Mouse (Mus musculus) heart, postnatal 0 days (tissue): ENCODE results near the gene Catsper3. TPM values are rescaled to one million over a fixed set of nuclear protein-coding genes. Genes with fewer than 3 reads are reported as not detected.

Source experiments
- ATAC-seq: fragments of 200-750 bp; cut with Nextera tagmentation; 2 replicates; pipeline ENCODE4 v1.8.0; 2017; ENCODE audit warnings: low read depth, moderate number of reproducible peaks, moderate library complexity; ENCODE audit not compliant: insufficient read depth
- DNase-seq: peaks from one replicate; pipeline ENCODE4 v3.0.0-alpha.2; 2016; ENCODE audit warnings: low spot score
- H3K27ac ChIP-seq: fragments of 300-500 bp; sonication (generic); 2 replicates; pipeline ENCODE4 v1.5.1; 2014; ENCODE audit warnings: low read depth, mild to moderate bottlenecking
- H3K27me3 ChIP-seq: fragments of 300-500 bp; sonication (generic); 2 replicates; pipeline ENCODE4 v1.6.1; 2014; ENCODE audit warnings: low read length, mixed read lengths; ENCODE audit not compliant: control insufficient read depth, insufficient read depth
- H3K36me3 ChIP-seq: fragments of 300-500 bp; sonication (generic); replicated peaks from 2 replicates; pipeline ENCODE4 v1.6.1; 2014; ENCODE audit warnings: low read length, mixed read lengths; ENCODE audit not compliant: control insufficient read depth, insufficient read depth
- H3K4me1 ChIP-seq: fragments of 300-500 bp; sonication (generic); 2 replicates; pipeline ENCODE4 v1.6.1; 2014; ENCODE audit warnings: antibody characterized with exemption; ENCODE audit not compliant: control insufficient read depth, insufficient read depth
- H3K4me2 ChIP-seq: fragments of 300-500 bp; sonication (generic); 2 replicates; pipeline ENCODE4 v1.6.1; 2014; ENCODE audit warnings: low read depth, mild to moderate bottlenecking, low read length, moderate library complexity
- H3K4me3 ChIP-seq: fragments of 300-500 bp; sonication (generic); 2 replicates; pipeline ENCODE4 v1.5.1; 2014; ENCODE audit warnings: low read depth, low read length
- H3K9ac ChIP-seq: fragments of 300-500 bp; sonication (generic); replicated peaks from 2 replicates; pipeline ENCODE4 v1.6.1; 2014; ENCODE audit warnings: low read depth, low read length, mixed read lengths
- H3K9me3 ChIP-seq: fragments of 300-500 bp; sonication (generic); replicated peaks from 2 replicates; pipeline ENCODE4 v1.6.1; 2016; ENCODE audit warnings: low read length; ENCODE audit not compliant: control insufficient read depth
- CTCF ChIP-seq: IDR thresholded peaks from 2 replicates; pipeline ENCODE4 v1.5.1; 2016; ENCODE audit warnings: antibody characterized with exemption, control low read depth, low read depth
- EP300 ChIP-seq: IDR thresholded peaks from 2 replicates; pipeline ENCODE4 v1.6.1; 2016; ENCODE audit warnings: antibody characterized with exemption, low read depth
- WGBS: fragments of 180-500 bp; shearing (Covaris S2); extraction: QIAGEN DNeasy Blood & Tissue Kit; methylation state at CpG from one replicate; pipeline ENCODE4 v1.1.7; 2014; 5-methylcytosine and 5-hydroxymethylcytosine counted together
- polyA plus RNA-seq: library from polyadenylated mRNA; unstranded; fragments of >200 nt; fragmentation: Nextera tagmentation; extraction: Ambion mirVana; gene quantifications from 2 replicates; pipeline ENCODE4 v1.2.1, GENCODE M21; 2015
- total RNA-seq: library from RNA; depleted of rRNA; stranded (reverse); fragments of >200 nt; gene quantifications from 2 replicates; pipeline ENCODE4 v1.2.3, GENCODE M21; 2014; ENCODE audit warnings: low replicate concordance

Gene Catsper3
- total and polyA plus RNA-seq, 2 experiments from 2014 or later = 0.08 TPM; not detected in 1

DNA sequence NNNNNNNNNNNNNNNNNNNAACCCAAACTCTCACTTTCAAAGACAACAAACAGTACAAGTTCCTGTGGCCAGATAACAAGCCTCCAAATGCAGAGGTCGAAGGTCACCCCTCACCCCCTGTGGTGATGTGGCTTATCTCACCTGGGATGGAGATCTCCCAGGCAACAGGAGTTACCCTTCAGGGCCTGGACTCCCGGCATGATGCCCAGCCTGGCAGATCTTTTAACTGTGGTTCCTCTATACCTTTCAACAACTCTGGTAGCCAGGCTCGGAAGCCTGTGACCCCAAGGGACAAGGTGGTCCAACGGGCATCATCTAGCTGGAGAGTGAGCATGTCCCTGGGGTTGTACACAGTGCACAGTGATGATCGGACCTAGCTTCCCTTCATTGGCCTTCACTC lies 38.1 kb downstream of the Catsper3 start:
- Histone ChIP-seq H3K4me3 (no peak overlapping the region), H3K9me3 (no peaks in the 10 kb centered on the region), H3K9ac (no peak overlapping the region), H3K4me1 (no peaks in the 10 kb centered on the region), H3K27ac (no peak overlapping the region), H3K27me3 (peaks cover 78% of the 10 kb centered on the region), H3K36me3 (no peaks in the 10 kb centered on the region), H3K4me2 (no peak overlapping the region)
- DNase-seq (no peak), ATAC-seq (no peak)
- 51% methylated on average over 5 of the region's 5 CpGs for WGBS
- TF ChIP-seq EP300 = no peak
- no peak for TF ChIP-seq CTCF

DNA sequence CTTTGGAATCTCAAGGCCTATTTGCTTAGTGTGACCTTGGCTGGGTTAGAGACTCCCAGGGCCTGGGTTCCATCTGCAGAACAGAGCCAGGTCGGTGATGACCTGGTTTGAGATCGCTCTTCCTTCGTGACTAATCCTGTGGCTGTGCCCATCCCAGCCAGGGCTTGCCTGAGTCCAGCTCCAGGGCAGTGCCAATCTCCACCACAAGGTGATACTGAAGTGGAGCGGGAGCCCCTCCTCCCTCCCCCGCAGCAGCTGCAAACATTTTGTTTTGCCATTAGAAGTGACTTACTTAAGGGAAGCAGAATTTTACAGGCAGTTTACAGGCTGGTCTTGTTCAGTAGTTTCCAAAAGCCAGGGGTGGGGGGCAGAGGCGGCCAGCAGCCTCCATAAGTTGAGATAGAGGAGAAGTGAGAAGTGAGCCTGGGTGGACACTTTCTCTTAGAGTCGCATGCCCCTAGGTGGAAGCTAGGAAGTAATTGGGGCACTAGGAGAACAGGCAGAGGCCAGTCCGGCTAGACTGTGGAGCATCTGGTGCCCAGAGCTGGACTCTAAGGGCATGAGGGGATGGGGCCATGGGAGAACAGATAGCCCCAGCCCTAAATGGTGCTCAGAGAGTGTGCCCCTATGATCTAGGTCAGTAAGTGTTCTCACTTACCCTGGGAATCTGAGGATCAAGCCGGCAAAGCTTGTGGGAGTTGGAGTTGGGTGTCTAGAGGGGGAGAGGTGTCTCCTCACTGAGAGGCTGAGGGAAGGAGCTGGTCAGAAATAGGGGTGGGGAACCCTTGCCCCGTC lies 40.0 kb downstream of the Catsper3 start:
- H3K4me2 ChIP-seq = no peak overlapping the region
- no peak for ATAC-seq
- H3K4me3 ChIP-seq = no peak overlapping the region
- H3K9ac ChIP-seq = no peak overlapping the region
- no peak for DNase-seq
- H3K36me3 ChIP-seq = no peaks in the 10 kb centered on the region
- H3K9me3 ChIP-seq = no peaks in the 10 kb centered on the region
- TF ChIP-seq EP300 (no peak), CTCF (0 out of 2 replicates have a peak, but pooled peaks have one; percentile 8)
- peaks cover 83% of the 10 kb centered on the region for H3K27me3 ChIP-seq
- no peaks in the 10 kb centered on the region for H3K4me1 ChIP-seq
- H3K27ac ChIP-seq = no peak overlapping the region
- WGBS = 15% methylated on average over 10 of the region's 10 CpGs

DNA sequence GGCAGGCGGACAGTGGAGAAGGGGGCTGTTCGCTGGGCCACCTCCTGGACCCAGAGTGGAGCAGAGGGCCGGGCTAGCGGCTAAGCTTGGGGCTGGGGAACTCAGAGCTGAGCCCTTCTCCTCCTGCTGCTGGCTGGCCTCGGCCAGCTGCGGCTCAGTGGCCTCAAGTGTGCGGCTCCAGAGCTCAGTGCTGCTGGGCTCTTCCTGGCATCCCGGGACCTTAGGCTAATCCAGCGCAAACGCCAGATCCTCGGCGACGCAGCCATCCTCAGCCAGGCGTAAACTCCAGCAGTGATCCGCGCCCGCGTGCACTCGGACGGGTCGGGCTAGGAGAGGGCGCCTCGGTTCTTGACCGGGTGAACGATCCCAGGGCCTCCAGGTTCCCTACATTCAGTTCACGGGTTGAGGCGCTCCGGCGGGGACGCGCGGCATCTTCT lies 40.9 kb downstream of the Catsper3 start:
- peaks cover 87% of the 10 kb centered on the region for H3K27me3 ChIP-seq
- H3K36me3 ChIP-seq = no peaks in the 10 kb centered on the region
- H3K4me2 ChIP-seq = no peak overlapping the region
- H3K9ac ChIP-seq = no peak overlapping the region
- no peaks in the 10 kb centered on the region for H3K4me1 ChIP-seq
- no peak for TF ChIP-seq CTCF
- no peak for TF ChIP-seq EP300
- ATAC-seq (no peak; the same call in 1 of the 2 replicates), DNase-seq (no peak)
- 2% methylated on average over 32 of the region's 32 CpGs for WGBS
- H3K4me3 ChIP-seq = peak overlapping the region; percentile 5
- no peaks in the 10 kb centered on the region for H3K9me3 ChIP-seq
- no peak overlapping the region for H3K27ac ChIP-seq

DNA sequence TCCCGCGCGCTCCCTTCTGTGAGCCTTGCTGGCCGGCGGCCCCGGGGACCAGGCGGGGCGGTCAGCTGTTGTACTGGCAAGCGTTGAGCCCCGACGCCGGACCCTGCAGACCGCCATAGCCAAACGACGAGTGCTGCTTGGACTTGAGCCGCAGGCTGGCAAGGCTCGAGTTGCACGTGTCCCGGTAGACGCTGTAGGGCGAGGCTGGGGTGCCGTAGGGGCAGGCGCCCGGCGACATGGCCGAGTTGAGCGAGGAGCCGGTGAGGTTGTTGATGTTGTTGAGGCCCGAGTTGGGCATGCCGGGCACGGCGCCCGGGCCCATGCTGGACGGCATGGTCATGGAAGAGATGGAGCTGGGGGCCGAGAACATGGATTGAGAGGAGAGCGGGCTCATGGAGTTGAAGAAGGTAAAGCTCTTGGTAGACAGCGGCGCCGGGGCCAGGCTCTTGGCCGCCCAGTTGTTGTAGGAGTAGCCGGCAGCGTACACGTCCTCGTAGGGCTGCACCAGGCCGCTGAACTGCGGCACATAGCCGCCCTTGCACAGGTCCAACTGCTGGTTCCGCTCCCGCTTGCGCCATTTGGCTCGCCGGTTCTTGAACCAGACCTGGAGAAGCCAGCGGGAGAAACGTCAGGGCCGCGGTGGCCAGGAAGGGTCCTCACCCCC lies 41.8 kb downstream of the Catsper3 start:
- H3K4me2 ChIP-seq = no peak overlapping the region
- H3K36me3 ChIP-seq = no peaks in the 10 kb centered on the region
- no peaks in the 10 kb centered on the region for H3K9me3 ChIP-seq
- TF ChIP-seq CTCF (no peak), EP300 (no peak)
- H3K27me3 ChIP-seq = peaks cover 96% of the 10 kb centered on the region
- peaks cover 4% of the 10 kb centered on the region; the same call in 1 of the 2 replicates for H3K4me1 ChIP-seq
- H3K9ac ChIP-seq = no peak overlapping the region
- no peak for DNase-seq
- H3K27ac ChIP-seq = no peak overlapping the region
- H3K4me3 ChIP-seq = peak overlapping the region; percentile 11; the same call in 1 of the 2 replicates
- no peak for ATAC-seq
- WGBS = 3% methylated on average over 55 of the region's 56 CpGs

DNA sequence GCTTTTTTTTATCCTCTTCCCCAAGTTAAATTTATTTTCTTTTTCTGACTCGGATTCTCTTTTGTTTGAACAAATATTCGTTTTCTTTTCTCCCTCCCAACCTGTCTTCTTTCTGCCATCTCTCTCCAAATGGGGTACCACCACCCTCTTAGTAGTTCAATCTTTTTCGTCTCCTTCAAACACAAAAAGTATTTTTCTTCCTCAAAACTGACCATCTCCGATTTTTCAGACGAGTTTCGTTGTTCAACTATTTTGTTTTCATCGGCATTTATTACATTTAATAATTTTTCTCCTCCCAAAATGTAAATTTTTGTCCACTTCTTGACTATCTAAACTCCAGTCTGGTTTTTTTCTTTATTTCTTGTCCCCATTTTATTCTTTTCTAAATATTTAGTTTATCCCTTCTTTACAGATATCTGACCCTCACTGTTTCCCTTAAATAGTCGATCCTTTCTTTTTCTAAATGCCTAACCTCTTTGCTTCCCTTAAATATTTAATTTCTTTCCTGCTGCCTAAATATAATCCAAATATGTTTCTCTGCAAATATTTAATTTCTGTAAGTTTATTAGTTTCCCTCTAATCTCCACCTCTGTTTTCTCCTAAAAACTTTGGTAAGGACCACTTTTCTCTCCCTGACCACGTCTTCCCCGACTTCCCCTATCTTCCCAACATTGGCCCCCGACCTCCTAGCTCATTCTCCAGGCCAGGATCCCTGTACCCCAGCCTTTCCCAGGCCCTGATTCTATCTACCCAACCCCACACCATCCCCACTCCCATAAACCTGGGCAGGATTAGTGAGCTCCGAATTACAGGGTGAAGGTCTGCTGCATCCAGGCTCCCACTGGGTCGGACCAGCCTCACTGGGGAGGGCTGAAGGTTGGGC lies 42.7 kb downstream of the Catsper3 start:
- Histone ChIP-seq H3K27me3 (peaks cover 96% of the 10 kb centered on the region), H3K4me3 (no peak overlapping the region), H3K36me3 (no peaks in the 10 kb centered on the region), H3K4me2 (no peak overlapping the region), H3K4me1 (peaks cover 4% of the 10 kb centered on the region; the same call in 1 of the 2 replicates), H3K27ac (no peak overlapping the region), H3K9ac (no peak overlapping the region), H3K9me3 (no peaks in the 10 kb centered on the region)
- no peak for ATAC-seq
- WGBS = 9% methylated on average over 13 of the region's 13 CpGs
- DNase-seq = peak; percentile 21
- TF ChIP-seq EP300 (no peak), CTCF (no peak)
